Mouse (Mus musculus): ENCODE data around the gene H2-Ke6. TPM values are rescaled to one million over a fixed set of nuclear protein-coding genes. Genes with fewer than 3 reads are reported as not detected.

Gene H2-Ke6
- total RNA-seq, 1 experiment from 2014 or later: 114 TPM

DNA sequence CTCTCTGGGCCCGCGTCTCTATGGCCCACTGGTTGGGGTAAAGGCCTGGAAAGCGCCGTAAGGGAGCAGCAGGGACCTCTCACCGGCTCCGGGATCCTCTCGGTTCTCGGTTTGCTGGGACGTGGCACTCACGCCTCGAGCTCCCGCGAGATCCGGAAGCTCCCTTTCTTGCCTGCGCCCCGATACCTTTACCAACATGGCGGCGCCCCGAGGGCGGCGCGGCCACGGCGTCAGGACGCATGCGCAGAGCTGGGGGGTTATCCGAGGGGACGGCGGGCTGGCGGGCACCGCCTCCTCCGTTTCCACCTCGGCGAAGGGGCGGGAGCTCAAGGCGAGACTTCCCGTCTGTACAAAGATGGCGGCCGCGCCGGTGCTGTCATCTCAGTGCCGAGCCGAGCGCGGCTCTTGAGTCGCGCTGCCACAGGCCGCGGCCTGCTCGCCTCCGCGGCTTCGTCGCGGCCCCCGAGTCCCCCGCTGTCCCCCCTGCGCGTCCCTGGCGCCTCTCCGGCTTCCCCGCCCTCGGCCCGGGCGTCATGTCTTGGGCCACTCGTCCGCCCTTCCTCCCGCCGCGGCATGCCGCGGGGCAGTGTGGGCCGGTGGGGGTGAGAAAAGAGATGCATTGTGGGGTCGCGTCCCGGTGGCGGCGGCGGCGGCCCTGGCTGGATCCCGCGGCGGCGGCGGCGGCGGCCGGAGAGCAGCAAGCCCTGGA, 3.8 kb upstream of the H2-Ke6 start, which contains the start of the genes Slc39a7 and Rxrb:
Slc39a7 (minus strand) TSS at position 218 of the 709 bp plus-strand sequence.
Rxrb (plus strand) TSS at position 348 of the 709 bp plus-strand sequence.
- peak; percentile 59 for ATAC-seq (ENCODE audit: extremely low read depth, insufficient number of reproducible peaks, low FRiP score, poor library complexity, severe bottlenecking)

DNA sequence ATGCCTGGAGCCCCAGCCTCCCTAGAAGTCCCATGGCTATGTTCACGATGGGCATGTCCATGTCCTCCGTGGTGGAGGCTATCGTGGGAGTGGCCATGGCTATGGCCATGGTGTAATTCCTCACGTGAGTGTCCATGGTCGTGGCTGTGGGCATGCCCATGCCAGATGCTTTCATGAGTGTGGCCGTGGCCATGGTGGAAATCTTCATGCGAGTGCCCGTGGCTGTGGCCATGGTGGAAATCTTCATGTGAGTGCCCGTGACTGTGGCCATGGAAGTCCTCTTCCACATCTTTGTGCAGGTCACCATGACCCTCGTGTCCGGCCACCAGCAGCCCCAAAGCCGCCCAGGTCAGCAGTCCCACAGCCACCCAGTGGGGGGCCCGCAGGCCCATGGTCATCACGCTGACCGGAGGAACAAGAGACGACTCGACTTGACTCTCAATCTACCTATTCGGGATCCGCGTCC, 3.0 kb upstream of the H2-Ke6 start:
- no peak for ATAC-seq (ENCODE audit: extremely low read depth, insufficient number of reproducible peaks, low FRiP score, poor library complexity, severe bottlenecking)

- ATAC-seq (ENCODE audit: extremely low read depth, insufficient number of reproducible peaks, low FRiP score, poor library complexity, severe bottlenecking): no peak
These were observed 2.2 kb upstream of the H2-Ke6 start for GRCm38 (mm10) chr17:34029890-34030595.

GRCm38 (mm10) chr17:34029150-34029889, 1.5 kb upstream of the H2-Ke6 start:
- ATAC-seq (ENCODE audit: extremely low read depth, insufficient number of reproducible peaks, low FRiP score, poor library complexity, severe bottlenecking): no peak

GRCm38 (mm10) chr17:34028501-34029149, 765 bp upstream of the H2-Ke6 start:
- no peak for ATAC-seq (ENCODE audit: extremely low read depth, insufficient number of reproducible peaks, low FRiP score, poor library complexity, severe bottlenecking)

GRCm38 (mm10) chr17:34026917-34027655, 774 bp downstream of the H2-Ke6 start:
- ATAC-seq (ENCODE audit: extremely low read depth, insufficient number of reproducible peaks, low FRiP score, poor library complexity, severe bottlenecking): peak; percentile 56

DNA sequence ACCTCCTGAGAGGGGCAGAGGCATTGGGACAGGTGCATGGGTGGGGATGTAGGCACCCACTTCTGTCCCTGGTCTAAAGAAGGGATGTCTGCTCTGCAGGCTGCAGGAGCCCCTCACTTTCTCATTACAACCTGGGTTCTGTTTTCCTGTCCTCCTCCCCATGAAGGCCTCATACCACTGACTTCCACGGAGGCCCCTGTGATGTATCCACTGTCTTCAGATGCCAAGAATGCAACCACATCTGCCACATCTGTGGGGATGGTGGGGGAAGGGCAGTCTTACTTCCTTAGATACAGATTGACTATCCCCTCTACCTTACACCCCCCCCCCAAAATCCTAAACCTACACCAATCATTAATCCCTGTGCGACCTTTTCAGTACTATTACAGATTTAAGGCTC, 1.6 kb downstream of the H2-Ke6 start:
- no peak for ATAC-seq (ENCODE audit: extremely low read depth, insufficient number of reproducible peaks, low FRiP score, poor library complexity, severe bottlenecking)

DNA sequence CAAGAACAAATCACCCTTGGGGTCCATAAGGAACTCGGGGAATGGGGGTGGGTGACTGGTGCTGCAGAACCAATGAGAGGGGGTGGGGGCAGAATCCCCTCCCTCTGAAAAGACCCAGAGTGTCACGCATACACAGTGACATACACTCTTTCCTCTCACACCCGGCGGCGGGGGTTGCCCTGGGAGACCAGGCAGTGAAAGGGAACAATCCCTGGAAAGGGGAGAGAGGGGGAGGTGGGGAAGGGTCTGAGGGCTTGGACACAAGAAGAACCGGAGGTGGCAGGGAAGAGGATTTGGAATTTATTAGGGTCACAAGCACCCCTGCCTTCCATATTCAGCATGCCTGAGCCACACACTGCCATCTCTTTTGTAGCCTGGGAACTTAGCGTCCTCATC, 2.1 kb downstream of the H2-Ke6 start:
- no peak for ATAC-seq (ENCODE audit: extremely low read depth, insufficient number of reproducible peaks, low FRiP score, poor library complexity, severe bottlenecking)

DNA sequence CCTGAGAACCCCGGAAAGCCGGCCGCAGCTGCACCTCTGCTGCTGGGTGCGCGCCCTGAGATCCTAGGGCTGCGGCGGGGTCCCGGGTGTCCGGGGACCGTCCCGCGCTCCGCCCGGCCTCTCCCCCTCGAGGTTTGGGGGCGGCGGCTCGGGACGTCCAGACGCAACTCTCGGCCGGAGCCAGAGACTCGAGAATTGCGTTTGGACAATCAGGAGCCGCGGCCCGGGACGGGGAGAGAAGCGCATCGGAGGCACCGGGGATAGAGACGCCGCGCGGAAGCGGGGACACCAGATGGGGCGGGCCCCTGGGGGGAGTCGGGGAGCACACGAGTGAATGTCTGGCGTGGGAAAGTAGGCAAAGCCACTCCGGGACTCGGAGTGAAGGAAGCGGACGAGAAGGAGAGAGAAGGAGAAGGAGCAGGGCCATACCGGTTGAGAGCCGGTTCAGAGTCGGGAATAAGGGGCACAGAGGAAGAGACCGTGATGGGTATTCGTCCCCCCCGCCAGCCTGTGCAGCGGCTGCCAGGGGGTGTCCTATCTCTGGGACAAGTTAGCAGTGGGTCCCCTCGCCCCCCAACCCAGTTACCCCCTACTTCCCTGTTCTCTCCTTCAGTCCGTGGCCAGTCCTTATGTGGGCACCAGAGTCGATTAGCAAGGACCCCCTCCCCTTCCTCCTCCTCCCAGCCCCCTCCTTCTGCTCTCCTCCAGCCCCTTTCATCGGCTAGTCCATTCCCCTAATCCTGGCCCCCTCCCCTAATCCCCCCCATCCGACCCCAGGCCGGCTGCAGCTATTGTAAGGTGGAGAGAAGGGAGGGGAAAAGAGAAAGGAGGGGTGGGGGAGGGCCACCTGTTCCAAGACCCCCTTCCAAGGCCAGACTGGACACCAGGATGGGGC, 2.8 kb downstream of the H2-Ke6 start:
- ATAC-seq (ENCODE audit: extremely low read depth, insufficient number of reproducible peaks, low FRiP score, poor library complexity, severe bottlenecking): no peak

DNA sequence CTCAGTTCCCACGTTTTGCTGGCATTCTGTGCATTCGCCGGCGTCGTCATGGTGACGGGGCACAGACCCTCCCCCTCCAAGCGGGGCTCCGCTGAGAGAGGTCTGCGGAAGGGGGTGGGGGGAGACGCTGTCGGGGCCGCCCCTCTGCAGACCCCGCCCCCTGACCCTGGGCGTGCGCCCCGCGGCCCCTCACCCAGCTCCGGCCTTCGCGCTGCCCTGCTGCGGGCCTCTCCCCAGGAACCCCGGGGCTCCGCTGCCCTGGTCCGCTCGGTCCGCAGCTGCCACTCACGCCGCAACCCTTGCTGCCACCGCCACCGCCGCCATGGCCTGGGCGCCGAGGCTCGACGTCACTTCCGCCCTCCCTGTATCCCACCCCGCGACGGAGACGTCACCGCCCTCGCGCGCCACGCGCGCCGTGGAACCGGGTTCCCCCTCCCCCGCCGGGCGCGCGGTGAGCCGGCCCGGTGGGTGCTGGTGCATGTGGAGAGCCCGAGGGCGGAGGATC, 3.5 kb downstream of the H2-Ke6 start, which contains the start of gene Ring1:
Ring1 (minus strand) TSS at position 364 of the 505 bp plus-strand sequence.
- ATAC-seq (ENCODE audit: extremely low read depth, insufficient number of reproducible peaks, low FRiP score, poor library complexity, severe bottlenecking): peak; percentile 37; the same call in 1 of the 2 replicates

DNA sequence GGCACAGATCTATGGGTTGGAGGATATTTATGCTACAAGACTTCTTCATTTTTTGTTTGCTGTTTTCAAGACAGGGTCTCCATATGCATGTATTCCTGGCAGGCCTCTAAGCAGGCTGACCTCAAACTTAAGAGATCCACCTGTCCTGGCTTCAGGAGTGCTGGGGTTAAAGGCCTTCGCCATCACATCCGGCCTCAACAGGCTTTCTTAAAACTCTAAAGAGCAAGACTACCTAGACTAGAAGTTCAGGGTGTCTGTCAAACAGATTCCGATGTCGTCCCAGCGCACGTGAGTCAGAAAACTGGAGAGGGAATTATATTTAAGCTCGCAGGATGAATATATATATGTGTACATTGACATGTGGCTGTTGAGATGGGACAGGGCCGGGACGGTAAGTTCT, 4.2 kb downstream of the H2-Ke6 start:
- no peak for ATAC-seq (ENCODE audit: extremely low read depth, insufficient number of reproducible peaks, low FRiP score, poor library complexity, severe bottlenecking)

GRCm38 (mm10) chr17:34022987-34023386, 4.9 kb downstream of the H2-Ke6 start:
- no peak for ATAC-seq (ENCODE audit: extremely low read depth, insufficient number of reproducible peaks, low FRiP score, poor library complexity, severe bottlenecking)

DNA sequence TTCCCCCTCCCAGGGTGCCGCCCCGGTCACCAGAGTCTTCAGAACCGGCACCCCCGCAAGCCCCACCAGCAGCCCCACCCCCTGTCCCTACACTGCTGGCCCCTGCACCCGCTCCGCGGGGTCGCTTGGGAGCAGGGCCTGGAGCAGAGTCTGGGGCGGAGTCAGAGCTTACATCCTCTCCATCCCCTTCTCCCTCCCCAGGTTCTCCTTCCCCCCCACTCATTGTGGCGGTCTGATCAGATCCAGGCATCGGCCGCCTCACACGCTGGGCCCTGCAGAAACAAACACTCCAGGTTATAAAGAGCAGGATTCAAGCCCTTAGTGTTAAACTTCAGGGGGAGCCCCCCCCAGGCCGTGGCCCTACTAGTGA, 5.5 kb downstream of the H2-Ke6 start:
- ATAC-seq (ENCODE audit: extremely low read depth, insufficient number of reproducible peaks, low FRiP score, poor library complexity, severe bottlenecking): no peak

GRCm38 (mm10) chr17:34021539-34022413, 6.1 kb downstream of the H2-Ke6 start:
- ATAC-seq (ENCODE audit: extremely low read depth, insufficient number of reproducible peaks, low FRiP score, poor library complexity, severe bottlenecking): no peak

GRCm38 (mm10) chr17:34013436-34013835, 14.4 kb downstream of the H2-Ke6 start:
- no peak for ATAC-seq (ENCODE audit: extremely low read depth, insufficient number of reproducible peaks, low FRiP score, poor library complexity, severe bottlenecking)

DNA sequence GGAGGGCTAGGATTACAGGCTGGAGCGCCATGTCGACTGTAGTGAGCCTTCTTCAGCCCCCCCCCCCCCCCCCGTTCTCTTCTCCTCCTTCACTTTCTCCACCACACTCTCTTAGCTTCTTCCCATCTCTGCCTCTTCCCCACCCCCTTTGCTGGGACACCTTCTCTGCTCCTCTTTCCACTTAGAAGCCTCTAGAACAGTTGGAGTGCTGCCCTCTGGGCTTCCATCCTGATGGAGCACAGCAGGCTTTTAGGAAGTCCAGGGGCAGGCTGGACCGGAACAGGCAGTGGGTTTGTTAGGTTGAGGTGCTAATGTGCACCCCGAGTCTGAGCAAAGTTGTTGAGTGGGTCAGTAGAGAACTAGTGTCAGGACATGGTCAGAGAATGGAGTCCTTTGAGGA, 17.7 kb downstream of the H2-Ke6 start:
- ATAC-seq (ENCODE audit: extremely low read depth, insufficient number of reproducible peaks, low FRiP score, poor library complexity, severe bottlenecking): no peak

Measured in neutrophil, adult 5-6 weeks (primary cell).